Mouse (Mus musculus) hindbrain, embryonic 16.5 days (tissue): ENCODE data around the gene Fabp1. TPM values are rescaled to one million over a fixed set of nuclear protein-coding genes. Genes with fewer than 3 reads are reported as not detected.

ENCODE experiments used
- ATAC-seq: fragments of 200-750 bp; cut with Nextera tagmentation; 2 replicates; pipeline ENCODE4 v1.8.0; 2017; ENCODE audit warnings: moderate TSS enrichment, moderate library complexity
- H3K27ac ChIP-seq: fragments of 300-500 bp; sonication (generic); 2 replicates; pipeline ENCODE4 v1.5.1; 2014; ENCODE audit warnings: low read depth, mild to moderate bottlenecking, control low read depth, low read length, moderate library complexity
- H3K27me3 ChIP-seq: fragments of 300-500 bp; sonication (generic); replicated peaks from 2 replicates; pipeline ENCODE4 v1.6.1; 2014; ENCODE audit warnings: low read length; ENCODE audit not compliant: control insufficient read depth, insufficient read depth
- H3K36me3 ChIP-seq: fragments of 300-500 bp; sonication (generic); 2 replicates; pipeline ENCODE4 v1.6.1; 2014; ENCODE audit warnings: mild to moderate bottlenecking, low read length, moderate library complexity, mixed read lengths; ENCODE audit not compliant: control insufficient read depth, insufficient read depth
- H3K4me1 ChIP-seq: fragments of 300-500 bp; sonication (generic); 2 replicates; pipeline ENCODE4 v1.6.1; 2014; ENCODE audit warnings: low read depth, low read length; ENCODE audit not compliant: control insufficient read depth, insufficient read depth
- H3K4me2 ChIP-seq: fragments of 300-500 bp; sonication (generic); 2 replicates; pipeline ENCODE4 v1.6.1; 2014; ENCODE audit warnings: mild to moderate bottlenecking, low read length, control low read depth, moderate library complexity
- H3K4me3 ChIP-seq: fragments of 300-500 bp; sonication (generic); 2 replicates; pipeline ENCODE4 v1.5.1; 2014; ENCODE audit warnings: mild to moderate bottlenecking, low read length, control low read depth, moderate library complexity
- H3K9ac ChIP-seq: fragments of 300-500 bp; sonication (generic); 2 replicates; pipeline ENCODE4 v1.6.1; 2014; ENCODE audit warnings: low read depth, mild to moderate bottlenecking, control low read depth, low read length, moderate library complexity
- H3K9me3 ChIP-seq: fragments of 300-500 bp; sonication (generic); 2 replicates; pipeline ENCODE4 v1.6.1; 2014; ENCODE audit warnings: mild to moderate bottlenecking, low read length, moderate library complexity; ENCODE audit not compliant: control insufficient read depth
- WGBS: fragments of 180-500 bp; shearing (Covaris S2); extraction: QIAGEN DNeasy Blood & Tissue Kit; methylation state at CpG from one replicate; pipeline ENCODE4 v1.1.7; 2014; 5-methylcytosine and 5-hydroxymethylcytosine counted together
- polyA plus RNA-seq: library from polyadenylated mRNA; unstranded; fragments of >200 nt; fragmentation: Nextera tagmentation; extraction: Ambion mirVana; gene quantifications from 2 replicates; pipeline ENCODE4 v1.2.1, GENCODE M21; 2015

Fabp1 gene
- polyA plus RNA-seq, 1 experiment from 2014 or later, result not detected

DNA sequence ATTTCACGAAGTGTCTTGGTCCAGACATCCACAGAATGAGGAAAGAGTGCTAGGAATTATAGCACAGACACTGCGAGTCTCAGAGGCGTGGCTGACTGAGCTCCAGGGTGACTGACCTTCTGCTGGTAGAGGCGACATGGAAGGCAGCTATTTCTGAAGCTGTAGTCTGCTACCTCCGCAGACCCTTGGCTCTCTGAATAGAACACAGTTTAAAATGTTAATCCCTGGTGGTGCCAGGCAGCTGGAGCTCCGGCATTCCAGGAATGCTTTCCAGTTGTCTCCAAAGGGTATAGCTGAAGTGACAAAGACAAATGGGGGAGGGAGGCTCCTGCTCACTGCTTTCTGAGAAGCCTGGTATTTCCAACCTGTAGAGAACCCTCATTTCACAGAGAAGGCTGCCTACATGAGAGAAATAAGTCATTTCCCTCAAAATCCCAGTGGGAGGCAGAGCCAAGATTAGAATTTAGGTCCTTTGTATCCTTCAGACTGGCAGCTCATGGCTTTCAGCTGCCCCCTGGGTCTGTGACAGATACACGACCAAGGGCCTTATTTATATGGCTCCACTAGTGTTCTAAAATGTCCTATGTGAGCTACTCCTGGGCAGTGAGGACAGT, 27.6 kb downstream of the Fabp1 start:
- Histone ChIP-seq H3K27me3 (no peaks in the 10 kb centered on the region), H3K4me1 (peaks cover 5% of the 10 kb centered on the region), H3K36me3 (no peaks in the 10 kb centered on the region), H3K4me2 (no peak overlapping the region), H3K4me3 (no peak overlapping the region), H3K9ac (no peak overlapping the region), H3K9me3 (no peaks in the 10 kb centered on the region), H3K27ac (no peak overlapping the region)
- ATAC-seq, result no peak
- WGBS, result 3% methylated on average over 7 of the region's 7 CpGs

DNA sequence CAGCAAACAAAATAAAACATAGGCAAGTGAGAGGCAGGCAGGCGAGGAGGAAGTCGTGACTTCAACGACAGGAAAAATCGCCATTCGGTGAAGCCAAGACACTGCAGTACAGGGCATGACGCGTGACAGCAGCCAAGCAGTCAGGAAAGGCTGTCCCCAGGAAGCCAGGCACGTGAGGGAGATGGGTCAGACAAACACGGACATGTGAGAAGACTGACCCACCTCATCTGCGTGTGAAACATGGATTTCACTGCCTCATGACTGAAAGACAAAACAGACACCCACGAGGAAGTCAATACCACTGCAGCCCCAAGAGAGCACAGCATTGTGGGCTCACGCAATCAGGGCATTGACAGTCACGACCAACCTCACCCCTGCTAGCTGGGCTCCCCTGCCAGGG, 35.5 kb downstream of the Fabp1 start:
- no peaks in the 10 kb centered on the region for H3K36me3 ChIP-seq
- no peak for ATAC-seq
- H3K27me3 ChIP-seq, result no peaks in the 10 kb centered on the region
- WGBS, result 82% methylated on average over 13 of the region's 13 CpGs
- H3K9ac ChIP-seq, result no peak overlapping the region
- H3K9me3 ChIP-seq, result no peaks in the 10 kb centered on the region
- H3K4me2 ChIP-seq, result no peak overlapping the region
- H3K4me3 ChIP-seq, result no peak overlapping the region
- H3K4me1 ChIP-seq, result no peaks in the 10 kb centered on the region
- H3K27ac ChIP-seq, result no peak overlapping the region

DNA sequence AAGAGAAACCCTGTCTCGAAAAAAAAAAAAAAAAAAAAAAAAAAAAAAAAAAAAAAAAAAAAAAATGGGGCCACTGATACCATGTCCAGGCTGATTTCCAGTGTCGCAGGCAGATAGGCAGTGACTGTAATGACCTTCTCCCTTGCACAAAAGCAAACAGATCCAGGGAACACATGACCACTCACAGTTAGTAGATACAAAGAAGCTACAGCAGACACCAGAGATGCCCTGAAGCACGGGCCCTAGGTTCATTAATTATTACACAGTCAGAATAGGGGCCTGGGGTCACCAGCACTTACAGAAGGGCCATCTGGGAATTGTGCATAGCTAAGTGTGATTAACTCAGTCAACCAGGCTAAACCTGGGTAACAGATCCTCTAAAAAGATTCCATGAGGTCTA, 36.3 kb downstream of the Fabp1 start:
- Histone ChIP-seq H3K27me3 (no peaks in the 10 kb centered on the region), H3K4me2 (no peak overlapping the region), H3K9me3 (0 out of 2 replicates have a peak, but pooled peaks cover 2% of the 10 kb centered on the region), H3K4me3 (no peak overlapping the region), H3K27ac (no peak overlapping the region), H3K36me3 (no peaks in the 10 kb centered on the region), H3K9ac (no peak overlapping the region), H3K4me1 (no peaks in the 10 kb centered on the region)
- no peak for ATAC-seq
- WGBS, result 67% methylated on average over 3 of the region's 3 CpGs

DNA sequence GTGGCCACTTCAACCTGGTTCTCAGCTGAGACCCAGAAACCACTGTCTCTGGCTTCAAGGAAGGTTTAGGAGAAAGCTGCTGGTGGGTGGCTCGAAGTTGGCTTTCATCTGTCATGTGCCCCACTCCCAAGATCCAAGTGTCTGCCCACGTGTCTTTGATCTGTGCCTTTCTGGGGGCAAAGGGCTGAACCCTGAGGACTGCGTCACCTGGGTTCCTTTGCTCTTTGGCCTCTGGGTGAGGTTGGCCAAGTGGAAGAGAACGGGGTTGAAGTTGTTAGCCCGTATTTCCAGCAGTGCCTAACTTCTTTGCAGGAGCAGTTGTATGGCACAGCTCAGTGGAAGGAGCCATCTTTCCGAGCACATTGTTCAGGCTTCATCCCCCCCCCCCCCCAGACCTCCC, 36.9 kb downstream of the Fabp1 start:
- Histone ChIP-seq H3K4me1 (no peaks in the 10 kb centered on the region), H3K9me3 (0 out of 2 replicates have a peak, but pooled peaks cover 2% of the 10 kb centered on the region), H3K36me3 (no peaks in the 10 kb centered on the region), H3K27me3 (no peaks in the 10 kb centered on the region), H3K4me2 (no peak overlapping the region), H3K27ac (no peak overlapping the region), H3K4me3 (no peak overlapping the region), H3K9ac (no peak overlapping the region)
- 82% methylated on average over 6 of the region's 6 CpGs for WGBS
- ATAC-seq, result no peak

DNA sequence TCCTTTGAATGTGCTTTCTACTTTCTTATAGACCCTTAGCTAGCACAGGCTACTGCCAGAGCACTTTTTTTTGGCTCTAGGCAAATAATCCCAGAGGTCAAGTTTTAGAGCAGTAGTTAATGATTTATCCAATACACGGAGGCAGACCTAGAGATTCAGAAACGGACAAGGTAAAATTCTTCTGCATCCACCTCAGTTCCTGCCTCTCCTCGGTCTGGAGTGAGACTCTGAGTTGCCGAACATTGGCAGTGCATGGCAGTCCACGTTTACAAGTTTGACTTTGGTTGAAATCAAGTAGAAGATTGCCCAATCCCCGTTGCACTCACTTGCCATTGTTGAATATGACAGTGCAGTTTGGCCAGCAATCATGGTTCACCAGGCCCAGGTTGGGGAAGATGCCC, 37.4 kb downstream of the Fabp1 start:
- Histone ChIP-seq H3K4me1 (no peaks in the 10 kb centered on the region), H3K27me3 (no peaks in the 10 kb centered on the region), H3K4me2 (no peak overlapping the region), H3K9me3 (0 out of 2 replicates have a peak, but pooled peaks cover 2% of the 10 kb centered on the region), H3K36me3 (no peaks in the 10 kb centered on the region), H3K9ac (no peak overlapping the region), H3K4me3 (no peak overlapping the region), H3K27ac (no peak overlapping the region)
- ATAC-seq, result no peak
- WGBS, result 89% methylated on average over 6 of the region's 6 CpGs

DNA sequence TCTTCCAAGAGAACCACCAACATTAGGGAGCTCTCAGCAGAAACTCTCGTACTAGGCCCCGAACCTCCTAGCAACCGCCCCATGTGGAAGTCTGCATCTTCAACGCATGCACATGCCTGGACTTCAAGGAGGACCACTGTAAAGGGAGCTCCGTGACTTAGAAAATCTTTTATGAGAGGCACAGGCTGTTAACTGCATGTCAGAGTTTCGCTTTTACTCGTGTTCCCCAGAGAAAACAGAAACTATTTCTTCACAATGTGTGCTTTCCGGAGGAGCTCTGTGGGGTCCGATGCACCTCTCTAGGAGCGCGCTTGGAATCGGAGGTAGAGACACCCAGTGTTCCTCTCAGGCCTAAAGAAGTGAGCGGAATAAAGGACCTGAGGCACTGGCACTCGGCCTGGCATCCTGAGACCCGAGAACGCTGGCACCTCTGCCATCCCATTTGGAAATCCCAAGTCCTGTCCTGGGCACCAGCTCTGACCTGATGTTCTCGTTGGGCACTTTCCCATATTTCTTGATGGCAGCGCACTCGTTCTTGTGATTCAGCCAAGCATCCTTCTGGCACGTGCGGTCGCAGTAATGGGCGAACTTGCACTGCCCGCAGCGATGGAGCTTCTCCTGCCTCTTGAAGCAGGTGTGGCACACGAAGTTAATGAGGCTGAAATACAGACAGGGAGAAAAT, 39.6 kb downstream of the Fabp1 start:
- no peaks in the 10 kb centered on the region for H3K27me3 ChIP-seq
- no peak overlapping the region for H3K4me3 ChIP-seq
- H3K4me2 ChIP-seq, result no peak overlapping the region
- ATAC-seq, result no peak
- H3K27ac ChIP-seq, result no peak overlapping the region
- H3K9ac ChIP-seq, result no peak overlapping the region
- 0 out of 2 replicates have a peak, but pooled peaks cover 2% of the 10 kb centered on the region for H3K9me3 ChIP-seq
- H3K4me1 ChIP-seq, result no peaks in the 10 kb centered on the region
- WGBS, result 90% methylated on average over 26 of the region's 26 CpGs
- no peaks in the 10 kb centered on the region for H3K36me3 ChIP-seq

DNA sequence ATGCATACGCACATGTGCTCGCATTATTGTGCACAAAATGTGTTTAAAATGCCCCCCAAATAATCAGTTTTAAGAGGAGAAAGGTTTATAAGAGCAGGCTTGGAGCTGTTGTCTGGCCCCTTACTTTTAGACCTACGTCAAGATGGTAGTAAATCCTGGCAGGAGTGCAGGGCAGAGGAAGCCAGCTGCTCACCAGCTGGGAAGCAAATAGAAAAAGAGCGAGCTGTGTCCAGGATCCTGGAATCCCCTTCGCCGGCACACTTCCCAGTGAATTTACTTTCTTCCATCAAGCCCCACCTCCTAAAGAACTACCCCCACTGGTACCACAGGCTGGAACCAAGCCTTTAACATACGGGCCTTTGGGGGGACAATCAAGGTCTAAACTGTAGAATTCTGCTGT, 41.2 kb downstream of the Fabp1 start:
- Histone ChIP-seq H3K27me3 (no peaks in the 10 kb centered on the region), H3K4me2 (no peak overlapping the region), H3K4me3 (no peak overlapping the region), H3K4me1 (no peaks in the 10 kb centered on the region), H3K9me3 (0 out of 2 replicates have a peak, but pooled peaks cover 2% of the 10 kb centered on the region), H3K27ac (no peak overlapping the region), H3K36me3 (no peaks in the 10 kb centered on the region), H3K9ac (no peak overlapping the region)
- no peak for ATAC-seq
- 85% methylated on average over 7 of the region's 7 CpGs for WGBS

DNA sequence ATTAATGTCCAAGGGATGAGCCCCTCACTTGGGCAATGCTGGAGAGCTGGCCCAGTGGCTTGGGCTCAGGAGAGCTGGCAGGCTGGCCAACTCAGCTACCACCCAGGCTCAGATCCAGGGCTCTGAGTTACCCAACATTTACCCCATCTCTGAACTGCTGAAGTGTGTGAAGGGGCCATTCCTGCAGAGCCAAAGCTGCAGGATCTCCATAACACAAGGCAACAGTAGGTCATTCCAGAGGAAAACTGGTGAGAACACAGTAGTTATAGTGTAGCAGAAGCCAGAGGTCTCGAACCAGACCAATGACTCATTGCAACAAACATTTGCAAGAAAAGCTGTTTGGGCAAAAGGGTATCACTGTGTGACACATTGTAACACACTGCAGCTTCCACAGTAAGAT, 43.2 kb downstream of the Fabp1 start:
- H3K9ac ChIP-seq, result no peak overlapping the region
- H3K4me1 ChIP-seq, result no peaks in the 10 kb centered on the region
- ATAC-seq, result no peak
- no peak overlapping the region for H3K4me3 ChIP-seq
- H3K27me3 ChIP-seq, result no peaks in the 10 kb centered on the region
- H3K36me3 ChIP-seq, result no peaks in the 10 kb centered on the region
- H3K27ac ChIP-seq, result no peak overlapping the region
- 92% methylated on average over 1 of the region's 1 CpGs for WGBS
- no peak overlapping the region for H3K4me2 ChIP-seq
- H3K9me3 ChIP-seq, result 0 out of 2 replicates have a peak, but pooled peaks cover 2% of the 10 kb centered on the region

DNA sequence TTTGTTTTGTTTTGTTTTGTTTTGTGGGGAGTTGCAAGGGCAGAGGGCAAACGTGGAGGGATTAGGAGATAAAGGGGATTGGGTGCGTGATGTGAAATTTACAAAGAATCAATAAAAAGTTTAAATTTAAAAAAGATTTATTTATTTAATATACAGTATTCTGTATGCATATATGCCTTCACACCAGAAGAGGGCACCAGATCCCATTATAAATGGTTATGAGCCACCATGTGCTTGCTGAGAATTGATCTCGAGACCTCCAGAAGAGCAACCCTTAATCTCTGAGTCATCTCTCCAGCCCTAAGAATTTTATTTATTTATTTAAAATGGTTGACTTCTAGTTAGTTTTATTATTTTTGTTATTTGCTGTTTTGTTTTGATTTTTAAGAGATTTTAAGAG, 43.6 kb downstream of the Fabp1 start:
- ATAC-seq, result no peak
- Histone ChIP-seq H3K9ac (no peak overlapping the region), H3K9me3 (0 out of 2 replicates have a peak, but pooled peaks cover 2% of the 10 kb centered on the region), H3K27ac (no peak overlapping the region), H3K4me2 (no peak overlapping the region), H3K4me1 (no peaks in the 10 kb centered on the region), H3K36me3 (no peaks in the 10 kb centered on the region), H3K27me3 (no peaks in the 10 kb centered on the region), H3K4me3 (no peak overlapping the region)
- 90% methylated on average over 3 of the region's 3 CpGs for WGBS
